ENCODE assay signal across 19 mouse cellular contexts in the genomic region with DNA sequence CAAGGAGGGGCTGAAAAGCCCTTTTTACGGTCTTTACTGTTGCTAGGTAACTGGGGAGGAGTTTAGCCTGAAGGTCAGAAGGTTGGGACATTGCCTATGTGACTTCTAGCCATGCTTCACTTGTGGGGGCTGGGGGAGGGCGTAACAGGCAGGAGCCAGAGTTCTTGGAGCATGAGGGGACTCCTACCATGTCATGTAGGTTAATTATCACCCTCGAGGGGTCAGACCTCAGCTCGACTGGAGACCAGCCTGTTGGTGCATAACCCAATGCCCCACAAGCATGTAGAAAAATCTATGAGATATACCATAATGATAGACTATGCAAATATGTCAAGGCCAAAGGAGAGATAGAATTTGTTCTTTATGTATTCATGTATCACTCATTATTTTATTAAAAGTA.
DNase-seq lines count a peak whose midpoint lies in the region; ATAC-seq and TF ChIP-seq lines count a peak whose summit lies in the region.
"Had no signal": no experiment of that assay in that cellular context is flagged by ENCODE, and none has a peak within 500 bp of the region (broad histone marks: within the 10 kb centered on the region; RNA-seq: fewer than 3 reads in every experiment).

No protein-coding gene starts in this region.

- ATAC-seq in kidney, embryonic 15.5 days (replicated peaks; ENCODE audit: low FRiP score): peak; percentile 78
- ATAC-seq: activated CD4-positive, CD25-positive, alpha-beta regulatory T cell, adult 4 months; forebrain, embryonic 13.5 days; forebrain, postnatal 0 days had no signal

- no peak for TF ChIP-seq CTCF in thymus, adult 2 months (IDR thresholded peaks at IDR 0.05; ENCODE audit: borderline replicate concordance, control insufficient read depth, extremely low read depth, insufficient read depth, low read length, poor library complexity)

- no peaks in the 10 kb centered on the region for H3K27me3 ChIP-seq in kidney, embryonic 15.5 days
- H3K27me3 ChIP-seq in thymus, adult 2 months (ENCODE audit: control insufficient read depth, insufficient read depth, low read length): no peaks in the 10 kb centered on the region
- no peaks in the 10 kb centered on the region for H3K27me3 ChIP-seq in embryonic facial prominence, embryonic 10.5 days (replicated peaks; ENCODE audit: low read depth, poor library complexity, severe bottlenecking)
- H3K27me3 ChIP-seq: forebrain, embryonic 13.5 days; heart, embryonic 13.5 days; hindbrain, embryonic 15.5 days had no signal

- no peak for DNase-seq in kidney, postnatal 14 days
- DNase-seq in thymus, adult 2 months: no peak
- DNase-seq in thymus, postnatal 14 days: no peak
- peak; percentile 10 for DNase-seq in embryonic facial prominence, embryonic 10.5 days (ENCODE audit: low spot score)
- no peak for DNase-seq in lung, postnatal 4 days
- DNase-seq in frontal cortex, postnatal 36 days (ENCODE audit: low spot score in 2 of 2): no peak
- DNase-seq: adrenal gland, postnatal 14 days; cerebellum, adult 18-20 months; cerebellum, adult 9-11 months; cerebellum, postnatal 36 days; forebrain, postnatal 0 days; gastrocnemius, adult 2 months; gastrocnemius, postnatal 25 days; heart, postnatal 36 days had no signal

- no peak overlapping the region for H3K9ac ChIP-seq in kidney, embryonic 15.5 days
- H3K9ac ChIP-seq: forebrain, embryonic 13.5 days; forebrain, postnatal 0 days; heart, embryonic 13.5 days; hindbrain, embryonic 15.5 days had no signal

- H3K4me3 ChIP-seq in kidney, embryonic 15.5 days (replicated peaks): no peak overlapping the region
- H3K4me3 ChIP-seq in thymus, adult 2 months (ENCODE audit: control insufficient read depth, insufficient read depth, low read length): no peak overlapping the region
- H3K4me3 ChIP-seq in embryonic facial prominence, embryonic 10.5 days: no peak overlapping the region
- H3K4me3 ChIP-seq: forebrain, embryonic 13.5 days; gastrocnemius, adult 2 months; heart, embryonic 13.5 days; hindbrain, embryonic 15.5 days had no signal

- no peaks in the 10 kb centered on the region for H3K36me3 ChIP-seq in kidney, embryonic 15.5 days
- H3K36me3 ChIP-seq in thymus, adult 2 months (ENCODE audit: control insufficient read depth, insufficient read depth, low read length): no peaks in the 10 kb centered on the region
- H3K36me3 ChIP-seq in embryonic facial prominence, embryonic 10.5 days (replicated peaks): no peaks in the 10 kb centered on the region
- H3K36me3 ChIP-seq: heart, embryonic 13.5 days; hindbrain, embryonic 15.5 days had no signal

- no peak for TF ChIP-seq POLR2A in thymus, adult 2 months (IDR thresholded peaks at IDR 0.05; ENCODE audit: control insufficient read depth, extremely low read depth, insufficient read depth, low read length, poor library complexity)

- no peaks in the 10 kb centered on the region for H3K9me3 ChIP-seq in kidney, embryonic 15.5 days (replicated peaks)
- H3K9me3 ChIP-seq in embryonic facial prominence, embryonic 10.5 days: no peaks in the 10 kb centered on the region
- H3K9me3 ChIP-seq: forebrain, embryonic 13.5 days; heart, embryonic 13.5 days; hindbrain, embryonic 15.5 days had no signal

- no peak overlapping the region for H3K4me2 ChIP-seq in kidney, embryonic 15.5 days
- H3K4me2 ChIP-seq: forebrain, embryonic 13.5 days; heart, embryonic 13.5 days; hindbrain, embryonic 15.5 days had no signal

- WGBS in kidney, embryonic 15.5 days: 23% methylated on average over 4 of the region's 4 CpGs
- 93% methylated on average over 4 of the region's 4 CpGs for WGBS in thymus, adult 2 months
- WGBS in embryonic facial prominence, embryonic 10.5 days: 39% methylated on average over 4 of the region's 4 CpGs

- H3K4me1 ChIP-seq in kidney, embryonic 15.5 days: peaks cover 5% of the 10 kb centered on the region; the same call in 1 of the 2 replicates
- peaks cover 20% of the 10 kb centered on the region for H3K4me1 ChIP-seq in thymus, adult 2 months (replicated peaks; ENCODE audit: control insufficient read depth, insufficient read depth, low read length)
- H3K4me1 ChIP-seq in embryonic facial prominence, embryonic 10.5 days: peaks cover 16% of the 10 kb centered on the region
- H3K4me1 ChIP-seq: forebrain, embryonic 13.5 days; hindbrain, embryonic 15.5 days had no signal

- H3K27ac ChIP-seq in kidney, embryonic 15.5 days: no peak overlapping the region
- peak overlapping the region; percentile 1; the same call in 1 of the 2 replicates for H3K27ac ChIP-seq in thymus, adult 2 months (ENCODE audit: control insufficient read depth, insufficient read depth, low read length)
- H3K27ac ChIP-seq in embryonic facial prominence, embryonic 10.5 days (replicated peaks): no peak overlapping the region
- H3K27ac ChIP-seq: forebrain, embryonic 13.5 days; gastrocnemius, adult 2 months; heart, embryonic 13.5 days; hindbrain, embryonic 15.5 days had no signal
